Mouse (Mus musculus): ENCODE data around the gene Hist1h1b.
"Not testable (repeated sequence)": the region's sequence is repeated elsewhere in the genome, so short reads cannot be mapped to it uniquely, and the experiment has no call there.

Gene Hist1h1b

DNA sequence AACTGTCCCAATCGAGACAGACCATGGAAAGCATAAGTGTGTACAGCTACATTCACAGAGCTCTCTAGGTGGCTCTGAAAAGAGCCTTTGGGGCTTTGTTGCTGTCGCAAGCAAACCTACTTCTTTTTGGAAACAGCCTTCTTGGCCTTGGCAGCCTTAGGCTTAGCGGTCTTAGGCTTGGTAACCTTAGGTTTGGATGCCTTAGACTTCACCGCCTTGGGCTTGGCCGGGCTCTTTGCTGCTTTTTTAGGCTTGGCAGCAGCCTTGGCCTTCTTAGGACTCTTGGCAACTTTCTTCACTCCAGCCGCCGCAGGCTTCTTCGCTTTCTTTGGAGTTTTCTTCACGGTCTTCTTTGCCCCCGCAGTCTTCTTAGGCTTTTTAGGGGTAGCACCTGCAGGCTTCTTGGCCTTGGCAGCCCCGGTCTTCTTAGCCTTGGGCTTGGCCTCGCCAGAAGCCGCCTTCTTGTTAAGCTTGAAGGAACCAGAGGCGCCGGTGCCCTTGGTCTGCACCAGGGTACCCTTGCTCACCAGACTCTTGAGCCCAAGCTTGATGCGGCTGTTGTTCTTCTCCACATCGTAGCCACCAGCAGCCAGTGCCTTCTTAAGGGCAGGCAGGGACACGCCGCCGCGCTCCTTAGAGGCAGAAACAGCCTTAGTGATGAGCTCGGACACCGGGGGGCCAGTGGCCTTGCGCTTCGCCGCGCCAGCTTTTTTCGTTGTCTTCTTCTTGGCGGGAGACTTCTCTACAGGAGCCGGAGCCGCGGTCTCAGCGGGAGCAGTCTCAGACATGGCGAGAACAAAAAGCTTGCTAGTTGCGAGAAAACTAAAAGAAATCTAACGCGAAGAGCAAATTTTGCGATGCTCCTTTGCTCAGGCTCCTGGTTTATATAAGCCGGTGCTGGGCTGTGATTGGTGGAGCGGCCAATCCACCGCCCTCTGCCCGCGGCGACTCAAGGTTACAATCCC, at the start of gene Hist1h1b:
TSS of gene Hist1h1b (minus strand) at position 859 of the 965 bp plus-strand sequence.
- DNase-seq (ENCODE audit: low spot score in 2 of 2): peak; percentile 72 to 75

DNA sequence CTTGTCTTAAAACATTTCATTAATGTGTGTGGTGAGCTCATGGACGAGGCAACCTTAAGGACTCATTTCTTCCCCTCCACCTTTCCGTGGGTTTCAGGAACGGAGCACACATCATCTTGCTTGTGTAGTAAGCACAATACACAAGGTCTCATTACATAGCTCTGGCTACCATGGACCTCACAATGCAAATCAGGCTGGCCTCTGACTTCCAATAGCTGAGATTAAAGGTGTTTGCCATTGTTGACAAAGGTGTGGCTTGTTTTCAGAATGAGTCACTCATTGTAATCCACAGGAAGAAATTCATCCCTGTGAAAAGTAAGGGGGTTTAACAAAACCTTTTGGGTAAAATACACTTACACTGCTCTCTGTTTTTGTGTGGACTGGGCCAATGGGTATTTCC, 48.1 kb upstream of the Hist1h1b start:
- no peak for DNase-seq (ENCODE audit: low spot score in 2 of 2)

DNA sequence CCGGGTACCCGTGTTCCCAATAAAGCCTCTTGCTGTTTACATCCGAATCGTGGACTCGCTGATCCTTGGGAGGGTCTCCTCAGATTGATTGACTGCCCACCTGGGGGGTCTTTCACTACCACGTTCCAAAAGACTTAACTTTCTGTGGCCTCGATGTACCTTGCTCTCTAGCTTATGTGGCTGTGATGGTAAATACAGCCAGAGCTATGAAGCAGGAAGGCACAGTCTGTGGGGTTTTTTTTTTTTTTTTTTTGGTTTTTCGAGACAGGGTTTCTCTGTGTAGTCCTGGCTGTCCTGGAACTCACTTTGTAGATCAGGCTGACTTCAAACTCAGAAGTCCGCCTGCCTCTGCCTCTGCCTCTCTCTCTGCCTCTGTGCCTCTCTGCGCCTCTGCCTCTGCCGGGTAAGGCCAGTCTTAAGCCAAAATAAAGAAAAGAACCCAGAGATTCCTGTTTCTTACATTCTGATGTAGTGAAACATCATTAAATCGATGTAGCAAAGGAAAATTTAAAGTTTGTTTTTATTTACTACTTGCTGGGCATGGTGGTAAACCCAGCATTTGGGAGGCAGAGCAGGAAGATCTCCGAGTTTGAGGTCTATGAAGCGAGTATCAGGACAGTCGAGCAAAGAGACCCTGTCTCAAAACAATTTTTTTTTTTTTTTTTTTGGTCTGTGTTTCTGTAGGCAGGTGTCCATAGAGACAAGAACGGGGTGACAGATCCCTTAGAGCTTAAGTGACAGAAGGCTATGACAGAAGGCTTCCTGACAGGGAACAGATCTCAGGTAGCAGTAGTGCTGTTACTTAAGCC, 39.9 kb upstream of the Hist1h1b start:
- DNase-seq (ENCODE audit: low spot score in 2 of 2): not testable (repeated sequence)

DNA sequence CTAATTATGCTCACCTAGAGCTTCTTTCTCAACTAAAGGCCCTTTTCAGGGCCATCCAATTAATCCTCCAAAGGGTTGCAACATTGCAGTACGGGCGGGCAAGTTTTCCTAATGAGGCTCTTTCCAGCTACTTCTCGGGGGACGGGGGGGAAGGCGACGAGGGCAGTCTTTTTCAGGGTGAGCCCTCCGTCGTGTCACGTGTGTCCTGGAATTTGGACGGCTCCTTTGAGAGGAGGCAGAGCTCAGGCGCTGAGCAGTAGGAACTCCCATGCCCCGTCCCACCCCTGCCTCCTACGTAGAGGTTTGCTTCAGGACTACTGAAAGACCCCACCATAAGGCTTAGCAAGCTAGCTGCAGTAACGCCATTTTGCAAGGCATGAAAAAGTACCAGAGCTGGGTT, 31.7 kb upstream of the Hist1h1b start:
- not testable (repeated sequence) for DNase-seq (ENCODE audit: low spot score in 2 of 2)

DNA sequence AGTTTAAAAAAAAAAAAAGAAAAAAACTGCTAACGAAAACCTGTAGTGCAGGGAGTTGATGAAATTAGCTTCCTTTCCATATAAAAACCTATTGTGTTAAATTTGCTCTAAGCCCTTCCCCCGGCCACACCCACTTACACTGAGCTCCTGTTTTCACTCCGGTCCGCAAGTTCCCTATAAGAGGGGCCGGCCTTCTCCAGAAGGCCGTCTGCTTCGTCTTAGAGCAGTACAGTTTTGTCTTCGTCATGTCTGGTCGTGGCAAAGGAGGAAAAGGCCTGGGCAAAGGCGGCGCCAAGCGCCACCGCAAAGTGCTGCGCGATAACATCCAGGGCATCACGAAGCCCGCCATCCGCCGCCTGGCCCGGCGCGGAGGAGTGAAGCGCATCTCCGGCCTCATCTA, 31.1 kb upstream of the Hist1h1b start, which contains the start of gene Hist1h4m:
TSS of gene Hist1h4m (plus strand) at position 208 of the 400 bp plus-strand sequence.
- peak; percentile 40 to 64 for DNase-seq (ENCODE audit: low spot score in 2 of 2)

DNA sequence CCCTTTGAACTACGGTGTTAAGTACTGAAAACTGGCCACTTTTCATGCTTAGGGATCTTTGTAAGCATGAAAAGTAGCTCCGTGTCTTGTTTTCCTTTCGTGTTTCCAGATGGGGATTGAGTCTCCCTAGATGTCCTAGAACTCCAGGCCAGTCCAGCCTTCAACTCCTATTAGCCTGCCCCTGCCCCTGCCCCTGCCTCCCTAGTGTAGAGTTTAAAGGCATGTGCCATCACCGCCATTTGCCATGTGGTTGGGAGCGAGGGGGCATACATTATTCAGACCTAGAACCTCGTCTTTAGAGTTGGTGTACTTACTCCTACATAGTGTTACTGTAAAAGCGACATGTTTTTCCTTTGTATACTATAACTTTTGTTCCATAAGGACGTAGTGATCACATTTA, 30.6 kb upstream of the Hist1h1b start:
- not testable (repeated sequence) for DNase-seq (ENCODE audit: low spot score in 2 of 2)

DNA sequence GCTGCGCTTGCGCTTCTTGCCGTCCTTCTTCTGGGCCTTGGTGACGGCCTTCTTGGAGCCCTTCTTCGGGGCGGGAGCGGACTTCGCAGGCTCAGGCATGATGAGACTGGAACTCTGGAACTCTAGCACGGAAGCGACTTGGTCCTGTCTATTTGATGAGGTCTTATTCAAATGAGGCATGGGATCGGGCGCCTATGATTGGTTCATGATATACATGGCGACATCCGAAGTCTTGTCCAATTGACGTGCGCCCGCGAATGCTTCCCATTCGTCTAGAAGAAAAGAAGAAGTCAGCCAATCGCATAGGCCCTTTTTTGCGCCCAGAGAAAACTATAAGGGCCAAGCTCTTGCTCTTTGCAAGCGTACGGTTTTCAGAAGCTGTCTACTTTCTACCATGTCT, 29.6 kb upstream of the Hist1h1b start, which contains the start of the genes Hist1h2bq and Hist1h2ao:
TSS of gene Hist1h2bq (minus strand) at position 125 of the 400 bp plus-strand sequence.
TSS of gene Hist1h2ao (plus strand) at position 393 of the 400 bp plus-strand sequence.
- DNase-seq (ENCODE audit: low spot score in 2 of 2): not testable (repeated sequence)

DNA sequence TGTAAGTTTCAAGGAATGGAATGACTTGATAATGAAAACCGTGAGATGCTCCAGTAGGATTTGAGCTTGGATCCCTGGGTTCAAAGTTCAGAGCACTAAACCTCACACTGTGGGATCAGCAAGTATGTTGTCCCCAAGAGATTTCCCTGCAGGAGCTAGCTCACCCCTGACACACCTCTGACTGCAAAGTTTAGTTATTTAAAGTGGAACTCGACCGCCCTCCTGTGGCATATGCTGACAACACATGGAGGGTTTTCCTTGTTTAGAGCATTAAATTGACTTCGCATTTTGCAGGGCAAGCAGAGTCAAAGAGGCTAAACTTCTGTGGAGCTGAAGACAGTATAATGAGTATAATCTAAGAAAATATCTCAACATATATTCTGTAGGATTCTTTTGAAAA, 22.6 kb upstream of the Hist1h1b start:
- DNase-seq (ENCODE audit: low spot score in 2 of 2): not testable (repeated sequence)

DNA sequence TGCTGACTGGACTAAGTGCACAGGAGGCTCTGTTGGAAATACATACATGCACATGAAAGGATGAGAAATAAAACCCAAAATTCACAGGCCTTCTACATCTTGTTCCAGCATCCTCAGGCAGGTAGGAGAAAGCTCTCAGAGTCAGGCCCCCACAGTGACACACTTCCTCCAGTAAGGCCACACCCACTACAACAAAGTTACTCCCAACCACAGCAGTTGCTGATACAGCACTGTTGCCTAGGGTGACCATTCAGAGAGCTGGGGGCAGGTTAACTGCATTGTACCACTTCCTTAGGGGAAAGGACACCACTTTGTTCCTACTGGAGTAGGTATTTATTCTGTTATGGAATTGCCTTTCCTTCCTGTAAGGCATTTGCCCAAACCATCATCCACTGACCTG, 16.7 kb upstream of the Hist1h1b start:
- not testable (repeated sequence) for DNase-seq (ENCODE audit: low spot score in 2 of 2)

DNA sequence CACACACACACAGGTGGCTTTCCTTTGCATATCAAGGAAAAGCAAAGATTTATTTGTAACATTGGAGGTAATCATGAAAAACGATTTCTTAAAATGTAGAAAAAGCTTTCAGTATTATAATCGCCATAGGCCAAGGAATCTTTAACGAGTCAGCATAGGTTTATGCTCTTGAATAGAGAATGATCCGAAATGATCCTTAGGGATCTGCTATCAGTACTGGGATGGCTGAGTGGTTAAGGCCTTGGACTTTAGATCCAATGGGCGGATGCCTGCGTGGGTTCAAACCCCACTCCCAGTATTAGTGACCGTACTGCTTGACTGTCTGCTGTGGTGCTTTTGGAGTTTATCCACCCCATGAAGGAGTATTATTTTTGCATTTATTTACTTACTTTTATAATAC, 15.2 kb upstream of the Hist1h1b start:
- DNase-seq (ENCODE audit: low spot score in 2 of 2): no peak

DNA sequence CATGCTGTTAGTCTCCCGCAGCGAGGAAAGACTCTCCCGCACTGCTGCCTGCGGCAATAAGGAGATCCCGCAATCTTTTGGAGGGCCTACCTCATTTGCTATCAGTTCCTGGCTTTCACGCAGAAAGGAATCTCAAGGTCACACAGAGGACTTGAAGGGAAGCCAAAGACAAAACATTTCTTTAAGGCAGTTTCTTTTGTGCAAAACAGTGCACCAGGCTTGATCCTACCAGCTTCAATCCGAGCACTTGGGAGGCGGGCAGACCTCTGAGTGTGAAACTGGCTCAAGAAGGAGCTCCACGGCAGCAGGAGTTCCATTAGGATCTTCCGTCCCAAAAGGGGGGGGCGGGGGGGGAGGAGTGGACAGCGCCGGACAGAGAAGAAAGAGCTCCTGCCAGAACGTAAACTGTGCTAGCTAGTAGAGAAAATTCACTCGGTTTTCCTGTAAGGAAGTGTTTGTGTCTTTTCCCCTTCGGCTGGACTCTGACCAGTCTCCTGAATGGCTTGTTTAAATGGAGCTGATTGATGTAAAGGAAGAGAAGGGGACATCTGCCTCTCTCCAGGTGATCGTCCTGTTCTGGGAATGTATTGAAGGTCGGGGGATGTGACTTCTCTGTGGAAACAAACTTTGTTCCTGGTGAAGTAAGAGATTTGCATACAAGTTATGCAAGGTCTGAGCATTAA, 10.3 kb upstream of the Hist1h1b start:
- no peak for DNase-seq (ENCODE audit: low spot score in 2 of 2)

DNA sequence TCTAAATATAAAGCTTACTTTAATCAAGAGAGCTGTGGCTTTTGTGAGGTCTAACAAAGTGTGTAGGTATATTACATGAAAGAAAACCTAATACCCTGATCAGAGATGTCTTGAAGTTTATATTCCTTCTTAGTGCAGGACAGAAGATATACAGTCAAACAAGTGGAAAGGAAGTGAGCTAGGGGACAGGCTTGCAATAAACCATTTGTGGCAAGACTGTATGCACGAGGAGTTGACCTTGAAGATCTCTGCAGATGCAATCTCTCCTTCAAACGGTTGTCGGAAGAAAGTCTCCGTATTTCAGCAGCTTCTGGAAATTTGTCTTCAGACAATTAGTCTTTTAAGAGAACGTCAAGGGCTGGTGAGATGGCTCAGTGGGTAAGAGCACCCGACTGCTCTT, 9.5 kb upstream of the Hist1h1b start:
- no peak for DNase-seq (ENCODE audit: low spot score in 2 of 2)

DNA sequence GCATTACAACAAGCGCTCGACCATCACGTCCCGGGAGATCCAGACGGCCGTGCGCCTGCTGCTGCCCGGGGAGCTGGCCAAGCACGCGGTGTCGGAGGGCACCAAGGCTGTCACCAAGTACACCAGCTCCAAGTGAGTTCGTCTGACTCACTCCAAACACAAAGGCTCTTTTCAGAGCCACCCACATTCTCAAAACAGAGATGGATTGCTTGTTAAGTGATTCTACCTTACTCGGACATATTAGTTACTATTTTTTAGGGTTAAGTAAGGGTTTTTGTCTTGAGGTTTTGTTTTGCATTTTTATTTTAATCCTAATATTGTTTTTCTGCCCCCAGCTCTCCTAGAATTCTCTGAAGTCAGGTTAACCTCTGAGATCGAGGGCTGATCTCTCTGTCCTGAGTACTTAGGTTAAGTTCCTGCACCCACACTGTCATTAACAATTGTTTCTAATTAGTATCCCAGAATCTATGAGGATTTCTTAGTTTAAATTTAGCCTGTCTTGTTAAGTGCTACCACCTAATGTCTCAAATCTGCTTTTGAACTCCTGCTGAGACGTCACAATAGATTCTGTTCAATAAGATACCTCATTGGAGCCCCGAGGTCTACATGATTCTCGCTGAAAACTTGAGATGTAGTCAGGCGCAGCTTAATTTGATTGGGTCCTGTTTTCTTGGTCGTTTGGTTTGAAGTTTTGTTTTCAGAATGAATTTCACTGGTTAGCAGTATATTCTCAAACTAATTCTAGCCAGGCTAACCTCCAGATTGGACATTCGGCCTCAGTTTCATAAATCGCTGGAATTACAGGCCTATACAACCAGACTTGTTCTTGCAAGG, 7.6 kb upstream of the Hist1h1b start:
- DNase-seq (ENCODE audit: low spot score in 2 of 2): no peak

DNA sequence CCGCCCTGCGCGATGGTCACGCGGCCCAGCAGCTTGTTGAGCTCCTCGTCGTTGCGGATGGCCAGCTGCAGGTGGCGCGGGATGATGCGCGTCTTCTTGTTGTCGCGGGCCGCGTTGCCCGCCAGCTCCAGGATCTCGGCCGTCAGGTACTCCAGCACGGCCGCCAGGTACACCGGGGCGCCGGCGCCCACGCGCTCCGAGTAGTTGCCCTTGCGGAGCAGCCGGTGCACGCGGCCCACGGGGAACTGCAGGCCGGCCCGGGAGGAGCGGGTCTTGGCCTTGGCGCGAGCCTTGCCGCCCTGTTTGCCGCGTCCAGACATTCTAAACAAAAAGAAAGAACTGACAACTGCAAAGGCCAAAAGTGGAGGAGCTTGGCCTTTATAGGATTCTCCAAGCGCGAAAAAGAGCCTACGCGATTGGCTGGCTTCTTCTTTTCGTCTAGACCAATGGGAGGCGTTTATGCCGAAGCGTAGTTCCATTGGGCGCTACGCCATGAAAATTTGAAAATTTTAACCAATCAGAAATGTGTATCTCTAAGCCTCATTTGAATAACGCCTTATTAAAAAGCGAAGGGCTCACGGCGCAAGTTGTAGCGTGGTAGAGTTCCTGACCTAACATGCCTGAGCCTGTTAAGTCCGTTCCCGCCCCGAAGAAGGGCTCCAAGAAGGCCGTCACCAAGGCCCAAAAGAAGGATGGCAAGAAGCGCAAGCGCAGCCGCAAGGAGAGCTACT, 6.6 kb upstream of the Hist1h1b start, which contains the start of the genes Hist1h2an and Hist1h2bp:
TSS of gene Hist1h2an (minus strand) at position 320 of the 731 bp plus-strand sequence.
TSS of gene Hist1h2bp (plus strand) at position 563 of the 731 bp plus-strand sequence.
- DNase-seq (ENCODE audit: low spot score in 2 of 2): peak; percentile 85 to 97

DNA sequence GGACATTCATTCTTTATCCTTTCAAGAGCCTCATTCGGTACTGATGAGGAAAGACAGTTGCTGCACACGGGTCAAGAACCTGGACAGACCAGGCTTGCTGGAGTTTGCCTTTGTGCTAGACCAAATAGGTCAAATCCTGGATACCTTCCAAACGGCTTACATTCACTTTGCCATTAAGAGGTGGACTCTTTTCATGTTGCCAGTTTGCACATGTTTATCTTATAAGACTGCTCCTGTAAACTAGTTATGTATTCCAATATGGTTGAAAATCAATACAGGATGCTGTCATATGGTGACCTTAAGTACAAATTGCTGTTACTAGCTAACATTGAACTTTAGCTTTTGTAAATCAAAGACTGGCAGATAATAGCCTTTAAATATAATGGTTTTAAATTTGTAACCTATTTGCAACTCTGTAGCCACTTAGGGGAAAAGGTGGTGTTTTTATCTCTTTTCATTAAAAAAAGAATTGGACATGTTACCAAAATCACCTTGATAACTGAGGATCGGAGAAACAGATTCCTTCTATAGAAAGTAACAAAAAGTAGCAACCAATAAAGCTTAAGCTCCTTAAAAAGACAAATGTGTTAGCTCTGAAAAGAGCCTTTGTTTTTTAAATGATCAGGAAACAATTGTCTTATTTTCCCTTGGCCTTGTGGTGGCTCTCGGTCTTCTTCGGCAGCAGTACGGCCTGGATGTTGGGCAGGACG, 5.9 kb upstream of the Hist1h1b start:
- no peak for DNase-seq (ENCODE audit: low spot score in 2 of 2)

DNA sequence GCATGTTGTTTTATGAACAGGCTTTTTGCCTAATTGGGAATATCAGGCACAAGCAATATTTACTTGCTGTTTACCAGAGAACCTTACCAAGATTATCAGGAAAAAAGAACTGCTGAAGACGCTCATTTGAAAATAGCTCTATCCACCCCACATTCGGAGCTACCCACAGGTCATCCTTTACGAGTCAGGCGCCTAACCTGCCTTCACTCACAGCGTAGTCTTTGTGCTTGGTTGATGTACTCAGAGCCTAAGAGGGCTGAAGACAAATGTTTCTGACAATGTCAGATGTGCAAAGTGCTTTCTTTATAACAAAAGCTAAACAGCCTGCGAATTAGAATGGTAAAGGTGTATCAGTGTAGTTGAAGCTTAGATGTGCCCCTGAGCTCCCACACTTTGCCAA, 3.9 kb upstream of the Hist1h1b start:
- no peak for DNase-seq (ENCODE audit: low spot score in 2 of 2)

DNA sequence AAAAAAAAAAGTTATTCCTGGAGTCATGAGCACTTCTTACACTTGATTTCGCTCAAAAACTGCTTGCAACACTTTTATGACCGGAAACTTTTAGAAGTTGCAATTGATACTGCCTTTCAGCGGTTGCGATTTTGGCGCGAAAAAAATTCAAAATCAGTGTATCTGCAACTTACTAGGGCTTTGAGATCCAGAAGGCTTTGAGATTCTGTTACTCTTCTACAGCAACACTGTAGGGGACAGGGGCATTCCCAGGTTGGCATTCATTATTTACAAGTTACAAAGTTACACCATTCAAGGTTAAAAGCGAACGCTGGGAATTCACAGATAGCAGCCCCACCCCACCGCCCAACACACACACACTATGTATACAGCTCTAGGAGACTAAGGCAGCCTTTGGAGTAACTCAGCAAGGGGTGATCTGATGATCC, 3.3 kb upstream of the Hist1h1b start:
- peak; percentile 24 to 43 for DNase-seq (ENCODE audit: low spot score in 2 of 2)

DNA sequence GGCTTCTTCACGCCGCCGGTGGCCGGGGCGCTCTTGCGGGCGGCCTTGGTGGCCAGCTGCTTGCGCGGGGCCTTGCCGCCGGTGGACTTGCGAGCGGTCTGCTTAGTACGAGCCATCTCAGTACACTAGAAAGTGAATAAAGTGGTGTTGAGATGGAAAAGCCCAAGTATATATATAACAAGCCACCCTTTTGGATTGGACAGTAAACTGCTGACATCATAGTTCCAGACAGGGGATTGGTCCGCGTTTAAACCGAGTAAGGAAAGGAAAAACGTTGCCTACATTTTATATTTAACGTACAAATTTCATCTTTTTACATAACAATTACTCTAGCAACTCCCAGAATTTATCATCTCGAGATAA, 2.8 kb upstream of the Hist1h1b start, which contains the start of gene Hist1h3i:
TSS of gene Hist1h3i (minus strand) at position 116 of the 363 bp plus-strand sequence.
- peak; percentile 56 to 82 for DNase-seq (ENCODE audit: low spot score in 2 of 2)

Data from frontal cortex, postnatal 36 days (tissue).